Mouse (Mus musculus): ENCODE data around the gene Tmem260. TPM values are rescaled to one million over a fixed set of nuclear protein-coding genes. Genes with fewer than 3 reads are reported as not detected.

The Tmem260 gene
- 100 to 1,000 TPM in 4 of 26 experiments, 10 to 100 TPM in 22; 13.1 to 146 (median 61.5) TPM for total RNA-seq (2018; cell fraction: chromatin; rRNA removed)
- 10 to 100 TPM in 25 of 26 experiments, 1 to 10 TPM in 1; 9.7 to 33.4 (median 18.0) TPM for total RNA-seq (2018; cell fraction: cytosol; rRNA removed)
- 100 to 1,000 TPM in 4 of 26 experiments, 10 to 100 TPM in 22; 17.4 to 173 (median 46.0) TPM for total RNA-seq (2018; cell fraction: nucleus; rRNA removed)
- 17.6 to 21.6 TPM (median 18.2 TPM) in 3 replicates for polyA plus RNA-seq (2018)

GRCm38 (mm10) chr14:48445984-48446683, at the start of gene Tmem260:
Tmem260 (plus strand) TSS chr14:48446124.
- Histone ChIP-seq H3K79me2 (ENCODE audit: inconsistent target) (peaks cover 40% of the 10 kb centered on the region), H3K36me3 (ENCODE audit: inconsistent target) (no peaks in the 10 kb centered on the region), H3K27ac (peak within 1 kb of the TSS; percentile 88), H3K4me3 (ENCODE audit: inconsistent target) (peak within 1 kb of the TSS; percentile 84)
- WGBS (ENCODE audit: missing documents) = under 1% methylated on average over 69 of the region's 69 CpGs

- no peaks in the 10 kb centered on the region for H3K36me3 ChIP-seq (ENCODE audit: inconsistent target)
- H3K4me3 ChIP-seq (ENCODE audit: inconsistent target) = no peak overlapping the region
- 96% methylated on average over 13 of the region's 13 CpGs for WGBS (ENCODE audit: missing documents)
- H3K27ac ChIP-seq = no peak overlapping the region
- H3K79me2 ChIP-seq (ENCODE audit: inconsistent target) = no peaks in the 10 kb centered on the region
Measured at GRCm38 (mm10) chr14:48406086-48406485, 39.8 kb upstream of the Tmem260 start.

GRCm38 (mm10) chr14:48417064-48417463, 28.9 kb upstream of the Tmem260 start:
- H3K4me3 ChIP-seq (ENCODE audit: inconsistent target) = no peak overlapping the region
- H3K79me2 ChIP-seq (ENCODE audit: inconsistent target) = no peaks in the 10 kb centered on the region
- no peak overlapping the region for H3K27ac ChIP-seq
- WGBS (ENCODE audit: missing documents) = 98% methylated on average over 3 of the region's 3 CpGs
- no peaks in the 10 kb centered on the region for H3K36me3 ChIP-seq (ENCODE audit: inconsistent target)

- Histone ChIP-seq H3K4me3 (ENCODE audit: inconsistent target) (no peak overlapping the region), H3K27ac (no peak overlapping the region), H3K79me2 (ENCODE audit: inconsistent target) (no peaks in the 10 kb centered on the region), H3K36me3 (ENCODE audit: inconsistent target) (no peaks in the 10 kb centered on the region)
- 87% methylated on average over 3 of the region's 3 CpGs for WGBS (ENCODE audit: missing documents)
Measured at GRCm38 (mm10) chr14:48418264-48418663, 27.7 kb upstream of the Tmem260 start.

GRCm38 (mm10) chr14:48418672-48419071, 27.3 kb upstream of the Tmem260 start:
- Histone ChIP-seq H3K79me2 (ENCODE audit: inconsistent target) (no peaks in the 10 kb centered on the region), H3K4me3 (ENCODE audit: inconsistent target) (no peak overlapping the region), H3K27ac (no peak overlapping the region), H3K36me3 (ENCODE audit: inconsistent target) (no peaks in the 10 kb centered on the region)
- WGBS (ENCODE audit: missing documents) = 100% methylated on average over 5 of the region's 5 CpGs

- no peaks in the 10 kb centered on the region for H3K36me3 ChIP-seq (ENCODE audit: inconsistent target)
- H3K79me2 ChIP-seq (ENCODE audit: inconsistent target) = no peaks in the 10 kb centered on the region
- H3K4me3 ChIP-seq (ENCODE audit: inconsistent target) = no peak overlapping the region
- WGBS (ENCODE audit: missing documents) = 12% methylated on average over 6 of the region's 6 CpGs
- H3K27ac ChIP-seq = peak overlapping the region; percentile 46; the same call in 1 of the 2 replicates
Measured at GRCm38 (mm10) chr14:48421476-48421875, 24.4 kb upstream of the Tmem260 start.

- WGBS (ENCODE audit: missing documents) = 4% methylated on average over 6 of the region's 6 CpGs
- Histone ChIP-seq H3K79me2 (ENCODE audit: inconsistent target) (no peaks in the 10 kb centered on the region), H3K27ac (peak overlapping the region; percentile 46), H3K4me3 (ENCODE audit: inconsistent target) (no peak overlapping the region), H3K36me3 (ENCODE audit: inconsistent target) (no peaks in the 10 kb centered on the region)
Measured at GRCm38 (mm10) chr14:48421996-48422395, 23.9 kb upstream of the Tmem260 start.

GRCm38 (mm10) chr14:48422436-48422835, 23.5 kb upstream of the Tmem260 start:
- WGBS (ENCODE audit: missing documents) = 9% methylated on average over 4 of the region's 4 CpGs
- no peaks in the 10 kb centered on the region for H3K36me3 ChIP-seq (ENCODE audit: inconsistent target)
- H3K4me3 ChIP-seq (ENCODE audit: inconsistent target) = no peak overlapping the region
- peak overlapping the region; percentile 46 for H3K27ac ChIP-seq
- no peaks in the 10 kb centered on the region for H3K79me2 ChIP-seq (ENCODE audit: inconsistent target)

GRCm38 (mm10) chr14:48422901-48423300, 23.0 kb upstream of the Tmem260 start:
- 31% methylated on average over 7 of the region's 7 CpGs for WGBS (ENCODE audit: missing documents)
- Histone ChIP-seq H3K36me3 (ENCODE audit: inconsistent target) (no peaks in the 10 kb centered on the region), H3K27ac (peak overlapping the region; percentile 46)

GRCm38 (mm10) chr14:48431978-48432377, 13.9 kb upstream of the Tmem260 start:
- 56% methylated on average over 2 of the region's 2 CpGs for WGBS (ENCODE audit: missing documents)

More at GRCm38 (mm10) chr14:48422901-48423300, 23.0 kb upstream of the Tmem260 start:
- no peak overlapping the region for H3K4me3 ChIP-seq (ENCODE audit: inconsistent target)
- H3K79me2 ChIP-seq (ENCODE audit: inconsistent target) = no peaks in the 10 kb centered on the region

GRCm38 (mm10) chr14:48443796-48444195, 2.1 kb upstream of the Tmem260 start:
- H3K4me3 ChIP-seq (ENCODE audit: inconsistent target) = no peak overlapping the region
- WGBS (ENCODE audit: missing documents) = 72% methylated on average over 3 of the region's 3 CpGs
- no peak overlapping the region for H3K27ac ChIP-seq
- no peaks in the 10 kb centered on the region for H3K36me3 ChIP-seq (ENCODE audit: inconsistent target)
- H3K79me2 ChIP-seq (ENCODE audit: inconsistent target) = peaks cover 23% of the 10 kb centered on the region

More at GRCm38 (mm10) chr14:48431978-48432377, 13.9 kb upstream of the Tmem260 start:
- H3K36me3 ChIP-seq (ENCODE audit: inconsistent target) = no peaks in the 10 kb centered on the region
- H3K79me2 ChIP-seq (ENCODE audit: inconsistent target) = no peaks in the 10 kb centered on the region
- H3K4me3 ChIP-seq (ENCODE audit: inconsistent target) = no peak overlapping the region
- H3K27ac ChIP-seq = no peak overlapping the region

- Histone ChIP-seq H3K36me3 (ENCODE audit: inconsistent target) (no peaks in the 10 kb centered on the region), H3K79me2 (ENCODE audit: inconsistent target) (peaks cover 35% of the 10 kb centered on the region), H3K4me3 (ENCODE audit: inconsistent target) (no peak overlapping the region), H3K27ac (no peak overlapping the region)
- WGBS (ENCODE audit: missing documents) = 95% methylated on average over 18 of the region's 18 CpGs
Measured at GRCm38 (mm10) chr14:48451966-48452407, 6.1 kb downstream of the Tmem260 start.

- no peaks in the 10 kb centered on the region for H3K36me3 ChIP-seq (ENCODE audit: inconsistent target)
- peaks cover 20% of the 10 kb centered on the region for H3K79me2 ChIP-seq (ENCODE audit: inconsistent target)
- 50% methylated on average over 5 of the region's 5 CpGs for WGBS (ENCODE audit: missing documents)
- peak overlapping the region; percentile 73 for H3K27ac ChIP-seq
- no peak overlapping the region for H3K4me3 ChIP-seq (ENCODE audit: inconsistent target)
Measured at GRCm38 (mm10) chr14:48453411-48453810, 7.5 kb downstream of the Tmem260 start.

GRCm38 (mm10) chr14:48456305-48457092, 10.6 kb downstream of the Tmem260 start:
- Histone ChIP-seq H3K27ac (peak overlapping the region; percentile 70), H3K79me2 (ENCODE audit: inconsistent target) (no peaks in the 10 kb centered on the region), H3K36me3 (ENCODE audit: inconsistent target) (no peaks in the 10 kb centered on the region), H3K4me3 (ENCODE audit: inconsistent target) (no peak overlapping the region)
- WGBS (ENCODE audit: missing documents) = 95% methylated on average over 12 of the region's 12 CpGs

Measured in macrophage (primary cell).